Mouse (Mus musculus): ENCODE data around the gene Fam216a.

Fam216a gene

GRCm38 (mm10) chr5:122390671-122391070 is 18.5 kb upstream of the Fam216a start:
- no peak for DNase-seq

DNA sequence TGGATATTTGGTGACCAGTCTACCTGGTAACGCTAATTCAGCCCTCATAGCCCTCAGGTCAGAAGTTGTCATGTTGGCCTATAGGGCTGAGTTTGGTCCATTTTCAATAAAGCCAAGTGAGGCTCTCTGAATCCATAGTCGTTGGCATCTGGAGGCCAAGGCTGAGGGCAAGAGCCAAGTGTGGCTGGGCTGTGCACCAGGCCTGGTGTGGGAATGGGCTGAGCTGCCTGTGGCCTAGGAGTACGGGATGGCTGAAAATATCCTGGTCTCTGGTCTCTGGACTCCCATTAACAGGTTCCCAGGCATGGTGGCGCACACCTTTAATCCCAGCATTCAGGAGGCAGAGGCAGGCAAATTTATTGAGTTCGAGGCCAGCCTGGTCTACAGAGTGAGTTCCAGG is 17.8 kb upstream of the Fam216a start:
- DNase-seq = no peak

DNA sequence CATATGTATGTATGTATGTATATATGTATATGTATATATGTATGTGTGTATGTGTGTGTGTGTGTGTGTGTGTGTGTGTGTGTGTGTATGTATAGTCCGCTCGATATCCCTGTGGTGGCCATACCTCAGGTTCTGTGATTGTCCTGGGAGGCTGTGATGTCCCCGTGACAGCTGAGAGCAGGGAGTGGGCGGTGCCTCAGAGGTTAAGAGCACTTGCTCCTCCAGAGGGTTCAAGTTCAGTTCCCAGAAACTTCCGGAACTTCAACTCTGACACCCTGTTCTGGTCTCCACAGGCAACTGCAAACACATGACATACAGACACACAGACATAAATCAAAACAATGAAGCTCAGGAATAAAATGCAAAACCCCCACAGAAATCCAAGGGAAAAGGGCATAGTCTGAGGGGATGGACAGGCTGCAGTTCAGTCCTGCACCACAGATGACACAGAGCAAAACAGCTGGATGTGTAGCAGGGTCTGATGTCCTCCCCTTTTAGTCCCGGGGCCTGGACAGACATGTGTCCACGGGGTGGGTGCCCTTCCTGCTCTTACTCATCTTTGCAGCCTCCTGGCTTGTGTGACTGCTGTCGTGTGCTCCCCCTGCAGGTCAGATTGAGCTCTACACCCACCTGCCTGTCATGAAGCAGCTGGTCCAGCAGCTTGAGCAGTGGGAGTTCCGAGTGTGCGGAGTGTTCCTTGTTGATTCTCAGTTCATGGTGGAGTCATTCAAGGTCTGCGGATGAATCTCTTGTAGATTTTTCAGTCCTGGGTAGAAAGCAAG is 7.4 kb upstream of the Fam216a start:
- peak; percentile 85 for DNase-seq

- DNase-seq = no peak
Observed at GRCm38 (mm10) chr5:122378171-122378570, 6.0 kb upstream of the Fam216a start.

DNA sequence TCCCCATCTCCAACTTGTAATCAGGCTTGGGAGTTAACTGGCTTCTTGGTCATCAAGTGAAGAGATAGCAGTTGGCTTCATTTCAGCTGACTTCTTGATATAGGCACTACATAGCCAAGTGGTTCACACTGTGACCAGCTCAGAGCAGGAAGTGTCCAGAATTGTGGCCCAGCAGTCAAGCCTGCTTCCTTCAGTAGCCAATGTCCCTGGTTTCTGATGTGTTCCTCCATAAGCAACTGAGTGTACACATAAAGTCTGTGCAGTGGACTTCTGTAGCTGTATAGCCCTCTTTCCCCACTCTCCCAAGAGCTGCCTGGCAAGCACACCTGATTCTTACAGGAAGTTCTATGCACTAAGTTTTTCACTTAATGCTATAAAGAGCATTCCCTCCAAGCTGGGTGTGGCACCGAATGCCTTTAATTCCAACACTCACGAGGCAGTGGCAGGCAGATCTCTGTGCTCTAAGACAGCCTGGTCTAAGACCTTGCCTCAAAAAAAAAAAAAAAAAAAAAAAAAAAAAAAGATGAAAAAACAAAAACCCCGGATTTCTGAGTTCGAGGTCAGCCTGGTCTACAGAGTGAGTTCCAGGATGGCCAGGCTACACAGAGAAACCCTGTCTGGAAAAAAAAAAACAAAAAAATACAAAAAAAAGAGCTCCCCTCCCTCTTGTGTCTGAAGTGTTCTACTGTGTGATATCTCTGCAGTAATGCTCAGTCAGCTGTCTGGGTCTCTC is 5.1 kb upstream of the Fam216a start:
- DNase-seq = no peak

GRCm38 (mm10) chr5:122372878-122373277 is 714 bp upstream of the Fam216a start:
- no peak for DNase-seq

GRCm38 (mm10) chr5:122371591-122372191 is 473 bp downstream of the Fam216a start, which contains the start of gene Gpn3:
Gene Gpn3 (plus strand): TSS chr5:122371876.
- no peak for DNase-seq

- DNase-seq = no peak
Observed at GRCm38 (mm10) chr5:122354492-122355067, 17.6 kb downstream of the Fam216a start.

DNA sequence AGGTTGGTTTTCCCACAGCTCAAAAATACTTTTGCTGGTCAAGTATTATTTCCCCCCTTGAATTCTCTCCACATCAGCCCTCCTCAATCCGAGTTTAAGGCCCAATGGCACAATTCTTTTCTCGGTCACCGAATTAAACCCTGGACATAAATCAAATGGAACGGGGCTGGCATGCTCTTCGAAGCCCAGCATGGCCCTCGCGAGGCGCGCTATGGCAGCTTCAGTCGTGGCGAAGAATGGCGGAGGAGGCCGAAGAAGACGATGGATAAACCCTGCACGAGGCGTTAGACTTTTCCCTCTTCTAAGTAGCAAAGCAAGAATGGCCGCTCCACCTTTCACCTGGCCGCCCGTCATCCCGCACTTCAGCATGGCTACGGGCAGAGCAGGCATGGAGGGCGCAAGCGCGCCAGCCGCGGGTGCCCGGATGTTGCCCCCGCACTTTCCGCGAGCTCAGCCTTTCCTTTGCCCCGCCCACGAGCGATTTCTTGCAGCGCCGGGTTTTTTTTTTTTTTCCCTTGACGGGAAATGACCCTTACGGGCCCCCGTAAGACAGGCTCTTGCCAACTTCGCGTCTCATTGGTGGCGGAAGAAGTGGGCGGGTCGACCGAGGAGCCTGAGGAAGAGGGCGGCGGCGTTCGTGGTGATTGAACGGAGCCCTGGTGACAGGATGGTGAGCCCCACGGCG is 18.2 kb downstream of the Fam216a start, which contains the start of the genes Rad9b and Vps29:
Gene Rad9b, minus strand, starts transcription at position 427 of the 685 bp plus-strand sequence.
Gene Vps29, plus strand, starts transcription at position 563 of the 685 bp plus-strand sequence.
- peak; percentile 100 for DNase-seq

- DNase-seq = no peak
Observed at GRCm38 (mm10) chr5:122345777-122346176, 26.4 kb downstream of the Fam216a start.

DNA sequence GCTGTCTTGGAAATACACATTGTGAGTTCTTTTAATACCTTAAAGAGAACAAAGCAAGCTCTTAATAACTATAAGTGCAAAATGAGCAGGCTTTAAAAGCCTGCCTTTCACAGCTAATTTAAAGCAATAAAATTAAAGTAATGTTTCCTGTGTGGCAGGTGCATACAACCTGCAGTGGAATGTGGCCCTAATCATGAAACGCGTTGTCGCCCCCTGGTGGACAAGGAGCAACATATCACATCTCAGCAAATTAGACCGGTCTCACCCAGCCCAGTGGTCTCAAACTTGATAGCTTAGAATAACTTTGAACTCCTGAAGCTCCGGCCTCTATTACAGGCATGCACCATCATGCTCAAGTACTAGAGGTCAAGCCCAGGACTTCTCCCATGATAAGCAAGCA is 27.9 kb downstream of the Fam216a start:
- DNase-seq = peak; percentile 93

DNA sequence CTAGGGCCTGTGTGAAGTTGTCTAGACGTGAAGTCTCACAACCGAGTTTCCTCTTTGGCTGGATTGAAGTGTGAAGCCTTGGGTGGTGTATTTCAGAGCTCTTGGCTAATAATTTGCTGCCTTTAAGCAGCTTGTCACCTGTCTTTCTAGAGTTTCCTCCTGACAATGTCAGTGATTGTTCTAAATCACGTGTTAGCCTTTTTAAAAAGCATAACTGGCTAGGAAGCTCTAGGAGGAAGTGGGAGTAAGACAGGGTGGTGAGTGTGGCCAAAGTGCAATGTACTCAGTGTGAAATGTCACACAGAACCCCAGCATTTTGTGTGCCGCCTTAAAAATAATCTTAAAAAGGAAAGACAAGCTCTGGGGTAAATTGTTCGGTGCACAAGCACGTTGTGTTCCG is 28.4 kb downstream of the Fam216a start:
- no peak for DNase-seq

DNA sequence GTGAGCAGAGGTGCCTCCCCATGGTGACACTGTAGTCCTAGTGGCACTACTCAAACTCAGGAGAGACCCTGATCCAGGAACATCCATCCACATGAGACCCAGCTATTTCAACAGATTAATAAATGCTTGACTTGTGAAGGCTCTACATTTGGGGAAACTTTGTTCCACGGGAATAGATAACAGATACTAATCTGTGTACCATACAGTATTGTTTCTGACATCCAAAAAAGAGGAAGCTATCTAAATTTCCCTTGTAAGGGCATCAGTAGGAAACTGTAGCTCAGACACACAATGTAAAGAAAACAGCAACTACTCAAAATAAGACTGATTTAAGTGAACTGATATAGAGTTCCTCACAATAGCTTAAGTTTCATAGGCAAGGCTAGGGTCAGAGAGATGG is 29.3 kb downstream of the Fam216a start:
- no peak for DNase-seq

- no peak for DNase-seq
Observed at GRCm38 (mm10) chr5:122336554-122337294, 35.4 kb downstream of the Fam216a start.

DNA sequence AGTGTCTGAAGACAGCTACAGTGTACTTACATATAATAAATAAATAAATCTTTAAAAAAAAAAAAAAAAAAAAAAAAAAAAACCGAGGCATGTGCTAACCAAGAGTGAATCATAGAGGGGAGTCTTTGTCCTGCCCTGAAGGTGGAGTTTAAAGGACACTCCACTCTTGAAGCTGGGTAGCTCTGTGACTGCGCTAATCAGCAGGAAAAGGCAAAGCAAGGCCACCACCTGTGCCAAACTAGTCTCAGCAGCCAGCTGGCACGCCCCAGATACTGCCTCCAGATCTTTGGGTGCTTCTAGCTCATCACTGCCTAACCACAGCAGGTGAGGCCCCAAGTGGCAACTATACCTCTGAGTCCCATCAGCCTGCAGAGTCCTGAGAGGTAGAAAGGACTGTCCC is 37.5 kb downstream of the Fam216a start:
- peak; percentile 64 for DNase-seq

DNA sequence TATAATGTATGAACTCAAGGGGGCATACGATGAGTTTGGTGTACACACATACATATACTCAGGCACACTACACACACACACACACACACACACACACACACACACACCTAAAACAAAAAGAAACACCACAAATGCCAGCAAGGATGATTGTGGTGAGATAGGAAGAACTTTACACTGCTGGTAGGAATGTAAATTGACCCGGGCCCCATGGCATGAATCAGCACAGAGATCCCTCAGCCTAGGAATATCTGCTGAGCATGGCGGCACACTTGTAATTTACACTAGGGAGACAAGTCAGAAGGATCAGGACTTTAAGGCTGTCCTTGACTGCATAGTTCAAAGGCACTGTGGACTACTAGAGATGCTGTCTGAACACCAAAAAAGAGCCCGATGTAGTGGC is 41.9 kb downstream of the Fam216a start:
- no peak for DNase-seq

- no peak for DNase-seq
Observed at GRCm38 (mm10) chr5:122327283-122327682, 44.9 kb downstream of the Fam216a start.

GRCm38 (mm10) chr5:122325477-122325876 is 46.7 kb downstream of the Fam216a start:
- DNase-seq = no peak

DNA sequence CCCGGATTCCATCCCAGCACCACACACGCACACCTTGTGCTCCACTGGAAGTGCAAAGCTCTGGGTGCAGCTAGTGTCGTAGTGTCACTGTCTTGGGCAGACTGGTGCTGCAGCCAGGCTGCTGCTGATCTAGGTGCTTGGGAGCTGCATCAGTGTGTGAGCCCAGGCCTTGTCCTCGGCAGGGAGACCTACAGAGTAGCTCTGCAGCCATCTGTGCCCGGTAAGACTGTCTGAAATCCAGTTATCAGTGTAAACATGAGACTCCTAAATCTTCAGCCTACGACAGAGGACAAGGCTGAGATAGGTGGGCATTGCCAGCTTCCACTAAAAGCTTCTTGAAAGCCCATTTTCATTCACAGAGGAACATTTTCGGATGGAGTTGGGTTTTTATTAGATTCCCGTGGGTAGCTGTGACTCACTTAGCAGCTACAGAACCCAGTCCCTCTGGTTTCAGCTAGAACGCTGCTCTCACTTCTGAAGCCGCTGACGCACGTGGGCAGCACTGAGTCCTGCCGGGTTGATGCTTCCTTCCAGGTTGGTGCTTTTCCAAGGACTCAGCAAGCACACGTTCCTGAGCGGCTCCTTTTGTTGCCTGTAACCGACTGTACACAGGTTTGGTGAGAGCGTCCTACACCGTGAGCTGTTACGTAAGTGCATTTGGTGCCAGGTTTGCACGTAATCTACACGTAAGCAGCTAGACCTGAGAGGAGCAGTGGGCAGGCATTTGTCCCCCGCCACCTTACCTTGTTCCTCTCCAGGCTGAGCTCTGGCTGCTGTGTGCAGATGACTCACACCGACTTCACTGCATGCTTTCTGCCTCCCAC is 47.3 kb downstream of the Fam216a start:
- DNase-seq = no peak

DNA sequence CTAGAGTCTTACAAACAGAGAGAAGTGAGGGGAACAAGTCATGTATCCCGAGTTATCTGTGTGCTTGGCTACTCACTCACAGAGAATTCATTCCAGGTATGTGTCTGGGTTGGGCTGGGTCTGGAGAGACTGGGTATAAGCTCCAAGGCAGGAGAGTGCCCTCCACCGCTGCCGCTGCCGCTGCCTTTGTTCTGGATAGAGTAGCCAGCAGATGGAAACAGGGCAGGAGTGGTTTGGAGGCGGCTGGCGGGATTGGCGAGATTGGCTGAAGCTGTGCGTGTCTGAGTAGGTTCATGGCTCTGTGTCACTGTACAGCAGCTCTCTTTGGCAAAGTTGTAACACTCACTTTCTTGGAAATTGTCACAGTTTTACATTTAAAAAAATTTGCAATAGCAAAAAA is 48.6 kb downstream of the Fam216a start:
- no peak for DNase-seq

- DNase-seq = no peak
Observed at GRCm38 (mm10) chr5:122320205-122320781, 51.9 kb downstream of the Fam216a start.
